Mouse (Mus musculus): Measurements from ENCODE around the gene Clns1a.

Clns1a gene

GRCm38 (mm10) chr7:97696506-97697254 lies at the start of gene Clns1a:
Gene Clns1a (plus strand): TSS chr7:97696634.
- peak; percentile 82 to 89 for DNase-seq

GRCm38 (mm10) chr7:97647656-97648055 lies 48.8 kb upstream of the Clns1a start:
- DNase-seq, result no peak

GRCm38 (mm10) chr7:97650729-97651128 lies 45.7 kb upstream of the Clns1a start:
- DNase-seq, result no peak

- DNase-seq, result no peak
Observed at GRCm38 (mm10) chr7:97656144-97656543, 40.3 kb upstream of the Clns1a start.

- no peak for DNase-seq
Observed at GRCm38 (mm10) chr7:97661634-97662033, 34.8 kb upstream of the Clns1a start.

- DNase-seq, result no peak
Observed at GRCm38 (mm10) chr7:97679239-97679638, 17.2 kb upstream of the Clns1a start.

- DNase-seq, result no peak
Observed at GRCm38 (mm10) chr7:97687831-97688230, 8.6 kb upstream of the Clns1a start.

- no peak for DNase-seq
Observed at GRCm38 (mm10) chr7:97695441-97695840, 993 bp upstream of the Clns1a start.

- DNase-seq, result no peak
Observed at GRCm38 (mm10) chr7:97696133-97696505, 315 bp upstream of the Clns1a start.

- no peak for DNase-seq
Observed at GRCm38 (mm10) chr7:97700173-97700572, 3.7 kb downstream of the Clns1a start.

- DNase-seq, result no peak
Observed at GRCm38 (mm10) chr7:97701106-97701505, 4.7 kb downstream of the Clns1a start.

- no peak for DNase-seq
Observed at GRCm38 (mm10) chr7:97707123-97707522, 10.7 kb downstream of the Clns1a start.

GRCm38 (mm10) chr7:97707809-97708208 lies 11.4 kb downstream of the Clns1a start:
- DNase-seq, result no peak

GRCm38 (mm10) chr7:97709204-97709603 lies 12.8 kb downstream of the Clns1a start:
- DNase-seq, result no peak

GRCm38 (mm10) chr7:97714651-97715050 lies 18.2 kb downstream of the Clns1a start:
- DNase-seq, result no peak

GRCm38 (mm10) chr7:97717326-97717725 lies 20.9 kb downstream of the Clns1a start:
- no peak for DNase-seq

- no peak for DNase-seq
Observed at GRCm38 (mm10) chr7:97719078-97719477, 22.6 kb downstream of the Clns1a start.

- DNase-seq, result no peak
Observed at GRCm38 (mm10) chr7:97720109-97720508, 23.7 kb downstream of the Clns1a start.

- DNase-seq, result no peak
Observed at GRCm38 (mm10) chr7:97722278-97722918, 26.0 kb downstream of the Clns1a start.

- no peak for DNase-seq
Observed at GRCm38 (mm10) chr7:97723646-97724538, 27.5 kb downstream of the Clns1a start.

- no peak for DNase-seq
Observed at GRCm38 (mm10) chr7:97725401-97725800, 29.0 kb downstream of the Clns1a start.

- DNase-seq, result no peak
Observed at GRCm38 (mm10) chr7:97726080-97726479, 29.6 kb downstream of the Clns1a start.

GRCm38 (mm10) chr7:97726778-97727177 lies 30.3 kb downstream of the Clns1a start:
- no peak for DNase-seq

Measured in spleen, adult 18-20 months (tissue).